Comparison of ENCODE assay signal across 11 mouse cellular contexts in genomic region chr2:164435216-164436090, GRCm38 (mm10). TPM values are rescaled to one million over a fixed set of nuclear protein-coding genes. Genes with fewer than 3 reads are reported as not detected.
DNase-seq lines count a peak whose midpoint lies in the region; ATAC-seq lines count a peak whose summit lies in the region.
"Had no signal": no experiment of that assay in that cellular context is flagged by ENCODE, and none has a peak within 500 bp of the region (broad histone marks: within the 10 kb centered on the region; RNA-seq: fewer than 3 reads in every experiment).

No protein-coding gene starts in this region.

- peaks cover 86% of the 10 kb centered on the region for H3K4me1 ChIP-seq in kidney, embryonic 14.5 days (ENCODE audit: control insufficient read depth, insufficient read depth, low read length)
- H3K4me1 ChIP-seq in forebrain, embryonic 12.5 days: peaks cover 13% of the 10 kb centered on the region

- H3K36me3 ChIP-seq in kidney, embryonic 14.5 days (ENCODE audit: control insufficient read depth, insufficient read depth, low read length): no peaks in the 10 kb centered on the region
- no peaks in the 10 kb centered on the region for H3K36me3 ChIP-seq in forebrain, embryonic 12.5 days (replicated peaks)

- no peak overlapping the region for H3K4me2 ChIP-seq in kidney, embryonic 14.5 days (replicated peaks; ENCODE audit: low read depth, low read length)
- H3K4me2 ChIP-seq in forebrain, embryonic 12.5 days: no peak overlapping the region

- WGBS in kidney, embryonic 14.5 days: 18% methylated on average over 5 of the region's 5 CpGs
- WGBS in forebrain, embryonic 12.5 days: 65% methylated on average over 5 of the region's 5 CpGs

- H3K27ac ChIP-seq in kidney, embryonic 14.5 days (ENCODE audit: low read depth, low read length): peak overlapping the region; percentile 20; the same call in 1 of the 2 replicates
- no peak overlapping the region for H3K27ac ChIP-seq in forebrain, embryonic 12.5 days

- peak overlapping the region; percentile 8; the same call in 1 of the 2 replicates for H3K9ac ChIP-seq in kidney, embryonic 14.5 days (ENCODE audit: low read depth, low read length)
- H3K9ac ChIP-seq in forebrain, embryonic 12.5 days: no peak overlapping the region

- H3K4me3 ChIP-seq in kidney, embryonic 14.5 days (ENCODE audit: low read length): no peak overlapping the region
- no peak overlapping the region for H3K4me3 ChIP-seq in forebrain, embryonic 12.5 days (replicated peaks)
- H3K4me3 ChIP-seq: erythroblast, embryonic 14.5 days; megakaryocyte, embryonic 14.5 days had no signal

- ATAC-seq in kidney, embryonic 14.5 days (ENCODE audit: low FRiP score, low TSS enrichment): no peak
- ATAC-seq in neutrophil, adult 5-6 weeks (ENCODE audit: extremely low read depth, insufficient number of reproducible peaks, low FRiP score, poor library complexity, severe bottlenecking): peak; percentile 28
- ATAC-seq in forebrain, embryonic 12.5 days (ENCODE audit: low FRiP score): no peak

- no peaks in the 10 kb centered on the region for H3K27me3 ChIP-seq in kidney, embryonic 14.5 days (ENCODE audit: control insufficient read depth, insufficient read depth, low read length)
- peaks cover 4% of the 10 kb centered on the region; the same call in 1 of the 2 replicates for H3K27me3 ChIP-seq in forebrain, embryonic 12.5 days

- no peaks in the 10 kb centered on the region for H3K9me3 ChIP-seq in kidney, embryonic 14.5 days (ENCODE audit: control insufficient read depth, low read length)
- no peaks in the 10 kb centered on the region for H3K9me3 ChIP-seq in forebrain, embryonic 12.5 days
- H3K9me3 ChIP-seq: megakaryocyte, embryonic 14.5 days had no signal

- peak; percentile 70 for DNase-seq in kidney, adult 11 months
- no peak for DNase-seq in kidney, postnatal 14 days
- DNase-seq in ZHBTc4 (ENCODE audit: low read depth, low spot score): peak; percentile 53
- DNase-seq in gastrocnemius, adult 18-20 months (ENCODE audit: low spot score): no peak
- no peak for DNase-seq in thymus, adult 18-20 months
- DNase-seq: gastrocnemius, postnatal 36 days had no signal

RNA-seq across cellular contexts. Expression of gene Sdc4, which starts 8.2 kb away (rescaled TPM):
- polyA plus RNA-seq in kidney, embryonic 14.5 days (2014; fragmentation: Nextera tagmentation; extraction: Ambion mirVana): 87.8 and 108 TPM in 2 replicates
- total RNA-seq in neutrophil, adult 5-6 weeks (2017): 61.3 and 73.7 TPM in 2 replicates
- 12.1 and 12.6 TPM in 2 replicates for polyA plus RNA-seq in forebrain, embryonic 12.5 days (2016; fragmentation: Nextera tagmentation; extraction: Ambion mirVana)
- total RNA-seq in gastrocnemius, adult 18-20 months (2021): 10 to 100 TPM; 62.6 to 77.3 TPM

RNA-seq across cellular contexts. Expression of gene Sys1, which starts 21.3 kb away (rescaled TPM):
- 66.8 and 69.4 TPM in 2 replicates for polyA plus RNA-seq in kidney, embryonic 14.5 days (2014; fragmentation: Nextera tagmentation; extraction: Ambion mirVana)
- total RNA-seq in neutrophil, adult 5-6 weeks (2017): 26.4 and 33.5 TPM in 2 replicates
- 60.5 and 67.4 TPM in 2 replicates for polyA plus RNA-seq in forebrain, embryonic 12.5 days (2016; fragmentation: Nextera tagmentation; extraction: Ambion mirVana)
- 10 to 100 TPM; 26.0 to 26.2 TPM for total RNA-seq in gastrocnemius, adult 18-20 months (2021)

RNA-seq across cellular contexts. Expression of gene Gm20458, which starts 25.3 kb away (rescaled TPM):
- polyA plus RNA-seq in kidney, embryonic 14.5 days (2014; fragmentation: Nextera tagmentation; extraction: Ambion mirVana): 7.1 and 8.4 TPM in 2 replicates
- total RNA-seq in neutrophil, adult 5-6 weeks (2017): not detected in 2 replicates
- polyA plus RNA-seq in forebrain, embryonic 12.5 days (2016; fragmentation: Nextera tagmentation; extraction: Ambion mirVana): 4.7 and 6.2 TPM in 2 replicates
- total RNA-seq in gastrocnemius, adult 18-20 months (2021): 1 to 10 TPM; 3.8 to 6.5 TPM
- polyA plus RNA-seq: erythroblast, embryonic 14.5 days had no signal

RNA-seq across cellular contexts. Expression of gene Matn4, which starts 30.5 kb away (rescaled TPM):
- polyA plus RNA-seq in kidney, embryonic 14.5 days (2014; fragmentation: Nextera tagmentation; extraction: Ambion mirVana): 0.12 and 0.20 TPM in 2 replicates
- 0.12 TPM in 1 of 2 replicates, not detected in the other for total RNA-seq in neutrophil, adult 5-6 weeks (2017)
- polyA plus RNA-seq in forebrain, embryonic 12.5 days (2016; fragmentation: Nextera tagmentation; extraction: Ambion mirVana): 3.3 and 4.0 TPM in 2 replicates
- total RNA-seq in gastrocnemius, adult 18-20 months (2021): under 1 TPM; 0.59 to 0.78 TPM
- polyA plus RNA-seq: erythroblast, embryonic 14.5 days had no signal

RNA-seq across cellular contexts. Expression of gene Rbpjl, which starts 32.5 kb away (rescaled TPM):
- polyA plus RNA-seq in kidney, embryonic 14.5 days (2014; fragmentation: Nextera tagmentation; extraction: Ambion mirVana): not detected in 2 replicates
- 0.37 and 0.47 TPM in 2 replicates for total RNA-seq in neutrophil, adult 5-6 weeks (2017)
- 0.08 and 0.09 TPM in 2 replicates for polyA plus RNA-seq in forebrain, embryonic 12.5 days (2016; fragmentation: Nextera tagmentation; extraction: Ambion mirVana)
- total RNA-seq in gastrocnemius, adult 18-20 months (2021): not detected
- total RNA-seq: gastrocnemius, postnatal 36 days had no signal
- polyA plus RNA-seq: erythroblast, embryonic 14.5 days had no signal

Comparison
In these comparisons a context has a peak if more than half of its experiments do, and no peak if none do; other contexts are left out.
1. DNase-seq: peak in kidney, adult 11 months (single experiment) and ZHBTc4 (single experiment); none in kidney, postnatal 14 days (single experiment), gastrocnemius, adult 18-20 months (single experiment) and thymus, adult 18-20 months (0 of 2).